Mouse (Mus musculus): ENCODE data around the gene Lrrc15.

Lrrc15 gene

DNA sequence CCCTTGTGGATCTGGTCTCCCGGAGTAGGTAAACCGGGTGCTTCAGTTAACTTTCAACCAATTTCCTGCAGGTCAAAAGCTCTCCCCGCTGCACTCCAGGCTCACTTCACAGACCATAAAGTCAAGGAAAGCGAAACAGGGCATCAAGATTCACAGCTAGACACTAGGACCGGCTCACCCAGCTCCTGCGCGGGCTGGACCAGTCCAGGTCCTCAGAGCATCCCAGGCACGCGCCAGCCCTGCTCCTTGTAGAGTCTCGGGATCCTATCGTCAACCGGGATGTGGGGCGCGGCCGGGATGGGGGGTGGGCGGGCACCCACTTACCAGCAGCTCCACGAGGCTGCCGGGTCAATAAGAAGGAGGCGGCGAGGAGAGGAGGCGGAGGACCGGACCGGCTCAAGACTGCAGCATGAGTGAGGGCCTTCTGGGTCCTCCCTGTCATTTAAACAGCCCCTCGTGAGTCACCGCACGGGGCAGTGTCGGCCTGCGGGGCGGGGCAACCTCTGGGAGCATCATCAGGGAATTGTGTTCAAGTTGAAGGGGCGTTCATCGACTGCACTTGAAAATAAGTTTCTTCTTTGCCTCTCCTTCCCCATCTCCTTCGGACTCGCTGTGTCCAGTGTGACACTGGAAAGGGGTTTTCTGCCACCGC, at the start of gene Lrrc15:
TSS of gene Lrrc15 (minus strand) at position 413 of the 652 bp plus-strand sequence.
- no peak for DNase-seq (ENCODE audit: extremely low read depth, insufficient read length, low spot score)

DNA sequence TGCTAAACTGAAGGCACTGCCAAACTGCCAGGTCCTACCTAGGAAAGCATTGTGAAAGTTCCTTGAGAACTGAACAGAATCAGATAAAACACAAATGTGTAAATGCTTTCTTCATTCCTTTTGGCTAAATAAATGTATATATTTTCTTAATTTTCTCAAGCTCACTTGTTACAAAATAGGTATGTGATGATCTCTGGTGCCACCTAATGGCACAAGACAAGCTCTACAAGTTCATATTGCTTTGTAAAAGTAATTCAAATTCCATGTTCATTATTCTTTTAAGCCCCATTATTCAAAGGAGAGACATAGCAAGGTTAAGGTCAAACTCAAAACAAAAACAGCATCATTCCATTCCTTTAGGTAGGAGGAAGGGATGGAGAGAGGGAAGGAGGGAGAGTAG, 31.2 kb upstream of the Lrrc15 start:
- no peak for DNase-seq (ENCODE audit: extremely low read depth, insufficient read length, low spot score)

DNA sequence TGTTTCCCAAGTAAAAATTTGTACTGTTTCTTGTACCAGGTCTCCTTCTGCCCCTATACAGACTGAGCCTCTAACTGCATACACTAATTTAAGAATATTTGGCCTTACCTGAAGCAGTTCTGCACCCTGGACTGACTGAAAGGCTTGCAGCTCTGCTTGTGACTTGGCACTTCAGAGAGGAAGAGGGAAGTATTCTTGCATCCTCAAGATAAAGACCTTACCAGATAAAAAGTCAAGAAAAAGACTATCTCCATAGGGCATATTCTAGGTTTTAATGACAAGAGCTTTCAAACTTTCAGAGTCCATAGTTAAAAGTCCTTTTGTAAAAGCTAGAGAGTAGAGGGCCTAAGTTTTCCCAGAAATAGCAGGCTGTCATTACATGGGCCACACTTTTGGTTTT, 27.6 kb upstream of the Lrrc15 start, which contains the start of gene Gp5:
TSS of gene Gp5 (minus strand) at position 133 of the 400 bp plus-strand sequence.
- no peak for DNase-seq (ENCODE audit: extremely low read depth, insufficient read length, low spot score)

DNA sequence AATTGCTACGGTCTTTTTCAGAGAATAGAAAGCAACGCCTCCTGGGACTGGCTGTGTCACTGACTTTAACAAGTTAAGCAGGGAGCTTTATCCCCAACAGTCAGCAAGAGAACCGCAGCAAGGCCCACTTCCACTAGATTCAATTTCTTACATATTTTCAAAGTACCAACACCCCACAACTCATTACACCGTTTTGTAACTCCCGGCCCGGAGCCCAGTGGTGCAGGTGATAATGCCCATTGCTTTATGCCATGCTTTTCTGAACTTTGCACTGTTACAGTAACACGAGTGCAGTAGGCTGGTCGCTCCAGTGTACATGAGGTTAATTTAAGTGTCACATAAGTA, 27.1 kb upstream of the Lrrc15 start:
- DNase-seq (ENCODE audit: extremely low read depth, insufficient read length, low spot score): no peak

DNA sequence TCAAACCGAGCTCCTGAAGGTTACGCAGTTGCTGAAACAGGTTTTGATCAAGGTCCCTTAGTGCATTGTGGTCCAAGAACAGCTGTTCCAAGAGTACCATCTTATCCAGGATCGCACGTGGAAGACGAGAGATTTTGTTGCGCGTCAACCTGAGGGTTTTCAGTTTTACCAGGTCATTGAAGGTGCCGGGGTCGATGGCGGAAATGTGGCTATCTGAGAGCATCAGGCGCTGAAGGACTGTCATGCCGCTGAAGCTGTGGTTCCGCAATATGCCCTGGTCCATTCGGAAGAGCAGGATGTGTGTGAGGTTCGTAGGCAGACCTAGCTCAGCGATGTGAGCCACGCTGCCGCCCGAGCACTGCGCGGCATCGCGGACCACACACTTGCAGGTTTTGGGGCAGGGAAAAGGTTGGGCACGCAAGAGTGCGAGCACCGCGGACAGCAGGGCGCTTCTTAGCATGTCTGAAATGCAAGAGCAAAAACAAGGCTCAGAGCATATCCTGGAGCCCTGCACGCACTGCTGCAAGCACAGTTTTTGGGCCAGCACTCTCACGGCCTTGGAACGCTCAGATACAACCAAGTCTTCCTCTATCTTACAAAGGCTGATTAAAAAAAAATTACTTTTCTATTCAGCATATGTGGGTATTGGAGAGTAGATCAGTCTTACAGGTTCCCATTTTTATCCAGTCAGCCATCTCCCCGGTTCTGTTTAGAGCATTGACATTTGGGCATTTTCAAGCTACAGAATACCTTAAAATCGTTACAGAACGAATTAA, 26.5 kb upstream of the Lrrc15 start:
- DNase-seq (ENCODE audit: extremely low read depth, insufficient read length, low spot score): peak; percentile 42

DNA sequence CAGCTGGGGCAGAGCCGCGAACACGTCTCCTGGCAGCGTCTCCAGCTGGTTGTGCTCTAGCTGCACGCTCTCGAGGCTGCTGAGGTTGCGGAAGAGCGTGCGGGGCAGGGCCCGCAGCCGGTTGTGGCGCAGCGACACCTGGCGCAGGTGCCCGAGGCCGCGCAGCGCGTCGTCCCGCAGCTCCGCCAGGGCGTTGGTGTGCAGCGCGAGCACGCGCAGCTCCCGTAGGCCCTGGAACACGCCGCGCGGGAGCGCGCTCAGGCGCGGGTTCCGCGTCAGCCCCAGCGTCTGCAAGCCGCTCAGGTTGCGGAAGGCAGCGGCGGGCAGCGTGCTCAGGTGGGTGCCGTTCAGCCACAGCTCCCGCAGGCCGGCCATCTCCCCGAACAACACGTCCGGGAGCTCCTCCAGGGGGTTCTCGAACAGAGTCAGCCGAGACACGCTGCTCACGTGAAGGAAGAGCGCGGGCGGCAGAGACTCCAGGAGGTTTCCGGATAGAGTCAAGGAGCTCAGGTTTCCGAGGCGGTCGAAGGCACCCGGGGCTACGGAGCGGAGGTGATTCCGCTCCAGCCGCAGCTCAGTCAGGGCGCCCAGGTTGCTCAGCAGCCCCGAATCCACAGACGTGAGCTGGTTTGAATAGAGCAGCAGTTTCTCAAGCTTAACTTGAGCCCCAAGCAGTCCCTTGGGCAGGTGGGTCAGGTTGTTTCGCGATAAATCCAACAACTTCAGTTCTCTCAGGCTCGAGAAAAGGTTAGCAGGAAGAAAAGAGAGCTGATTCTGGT, 25.7 kb upstream of the Lrrc15 start:
- peak; percentile 38 for DNase-seq (ENCODE audit: extremely low read depth, insufficient read length, low spot score)

DNA sequence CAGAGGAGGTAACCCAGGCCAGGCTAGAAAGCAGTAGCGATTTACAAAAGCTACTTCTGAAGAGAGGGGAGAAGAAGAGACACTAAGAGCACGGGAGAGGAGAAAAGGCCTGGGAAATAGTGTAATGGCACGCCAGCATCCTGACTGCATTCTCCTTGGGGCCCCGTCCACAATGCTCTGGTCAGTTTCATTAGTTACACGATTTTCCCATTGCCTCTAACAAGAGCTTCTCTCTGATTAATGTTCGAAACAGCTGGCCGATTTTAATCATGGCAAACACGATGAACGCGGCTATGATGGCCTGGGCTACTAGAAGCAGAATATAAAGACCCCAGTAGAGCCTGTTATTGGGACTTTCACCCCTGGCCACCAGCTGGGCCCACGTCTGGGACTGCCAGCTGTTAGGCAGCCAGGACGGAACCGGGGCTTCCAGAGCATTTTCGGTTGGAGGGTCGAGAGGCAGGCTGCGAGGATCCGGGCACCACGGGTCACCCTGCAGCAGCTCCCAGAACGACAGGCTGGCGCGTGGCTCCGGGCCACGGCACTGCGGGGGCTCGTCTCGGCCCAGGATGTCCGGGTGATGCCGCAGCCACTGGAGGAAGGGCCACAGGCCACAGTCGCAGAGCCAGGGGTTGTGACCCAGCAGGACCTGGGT, 25.0 kb upstream of the Lrrc15 start:
- no peak for DNase-seq (ENCODE audit: extremely low read depth, insufficient read length, low spot score)

DNA sequence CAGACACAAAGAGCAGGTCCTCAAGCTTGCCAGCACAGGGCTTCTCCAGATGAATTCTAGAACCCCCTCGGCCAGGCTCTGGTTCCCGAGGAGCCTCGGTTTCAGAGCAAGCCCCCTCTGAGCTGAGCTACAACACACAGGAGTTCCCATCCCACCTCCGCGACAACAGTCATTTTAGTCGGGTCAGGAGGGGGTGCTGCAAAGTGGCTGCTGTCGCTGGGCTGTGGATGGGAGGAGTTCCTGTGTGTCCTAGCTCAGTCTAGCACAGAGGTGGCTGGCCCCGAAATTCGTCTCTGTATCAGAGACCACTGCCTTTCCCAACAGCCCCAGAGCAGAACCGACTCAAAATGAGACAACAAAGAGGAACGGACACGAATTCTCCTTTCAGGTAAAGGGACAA, 24.2 kb upstream of the Lrrc15 start:
- DNase-seq (ENCODE audit: extremely low read depth, insufficient read length, low spot score): no peak

DNA sequence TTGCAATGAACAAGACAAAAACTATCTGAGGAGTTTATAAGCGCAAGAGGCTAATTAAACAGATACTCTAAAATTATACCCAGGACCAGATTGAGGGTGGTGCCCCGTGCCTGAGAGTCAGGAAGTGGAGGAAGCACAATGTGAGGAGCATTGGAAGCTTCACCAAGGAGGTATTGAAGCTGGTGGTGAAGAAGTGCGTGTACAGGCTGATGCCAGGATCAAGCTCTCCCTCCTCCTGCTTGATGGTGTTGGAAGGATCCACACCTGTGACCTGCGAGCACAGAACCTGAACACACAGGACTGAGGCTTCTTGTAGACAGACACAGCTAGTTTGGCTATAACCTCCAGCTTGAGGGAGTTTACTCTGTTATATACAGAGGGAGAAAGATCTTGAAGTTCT, 23.0 kb upstream of the Lrrc15 start:
- DNase-seq (ENCODE audit: extremely low read depth, insufficient read length, low spot score): no peak

DNA sequence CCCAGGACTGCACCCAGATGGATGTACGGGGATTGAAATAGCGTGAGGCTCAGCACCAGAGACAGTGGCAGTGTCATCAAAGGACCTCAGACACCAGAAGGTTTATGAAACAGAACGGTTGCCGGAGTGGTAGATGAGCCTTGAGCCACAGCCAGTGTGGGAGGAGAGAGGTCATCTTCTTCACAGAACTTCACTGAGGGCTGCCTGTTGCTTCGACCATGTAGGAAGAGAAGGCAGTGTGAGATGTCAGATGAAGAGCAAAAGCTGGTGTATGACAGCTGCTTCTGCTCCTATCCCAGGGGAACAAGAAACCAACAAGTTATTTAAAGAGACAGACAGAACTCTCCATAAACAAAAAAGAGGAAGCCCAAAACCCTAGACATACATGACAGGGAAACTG, 21.2 kb upstream of the Lrrc15 start:
- DNase-seq (ENCODE audit: extremely low read depth, insufficient read length, low spot score): no peak

DNA sequence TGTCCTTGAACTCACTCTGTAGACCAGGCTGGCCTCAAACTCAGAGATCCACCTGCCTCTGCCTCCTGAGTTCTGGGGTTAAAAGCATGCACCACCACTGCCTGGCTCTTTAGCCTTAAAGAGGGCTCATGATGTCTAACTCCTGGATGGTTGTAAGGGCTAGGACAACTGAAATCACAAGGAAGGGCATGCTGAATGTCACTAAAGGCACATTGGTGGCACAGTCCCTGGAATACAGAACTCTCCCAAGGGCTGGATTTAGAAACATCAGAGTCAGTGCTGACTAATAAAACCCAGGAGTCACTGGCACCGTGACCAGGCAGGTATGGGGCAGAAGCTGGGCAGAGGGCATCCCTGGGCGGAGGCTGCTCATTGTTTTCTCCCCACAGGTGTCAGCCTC, 20.4 kb upstream of the Lrrc15 start:
- DNase-seq (ENCODE audit: extremely low read depth, insufficient read length, low spot score): no peak

DNA sequence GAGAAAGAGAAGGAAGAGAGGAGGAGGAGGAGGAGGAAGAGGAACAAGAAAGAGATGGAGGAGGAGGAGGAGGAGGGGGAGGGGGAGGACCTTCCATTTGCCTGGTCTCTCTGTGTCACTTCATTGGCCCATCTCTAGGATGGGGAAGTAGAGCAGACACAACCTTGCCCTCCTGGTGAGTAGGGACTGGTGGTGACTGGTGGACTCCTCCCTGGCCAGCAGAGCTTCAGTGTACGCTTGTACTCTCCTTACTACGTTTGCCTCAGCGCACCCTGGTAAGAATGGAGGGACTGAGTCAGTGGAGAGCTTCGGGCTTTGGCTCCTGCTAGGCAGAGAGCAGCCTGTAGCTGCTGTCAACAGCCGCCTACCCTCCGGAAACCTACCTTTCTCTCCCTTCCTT, 19.6 kb upstream of the Lrrc15 start:
- no peak for DNase-seq (ENCODE audit: extremely low read depth, insufficient read length, low spot score)

DNA sequence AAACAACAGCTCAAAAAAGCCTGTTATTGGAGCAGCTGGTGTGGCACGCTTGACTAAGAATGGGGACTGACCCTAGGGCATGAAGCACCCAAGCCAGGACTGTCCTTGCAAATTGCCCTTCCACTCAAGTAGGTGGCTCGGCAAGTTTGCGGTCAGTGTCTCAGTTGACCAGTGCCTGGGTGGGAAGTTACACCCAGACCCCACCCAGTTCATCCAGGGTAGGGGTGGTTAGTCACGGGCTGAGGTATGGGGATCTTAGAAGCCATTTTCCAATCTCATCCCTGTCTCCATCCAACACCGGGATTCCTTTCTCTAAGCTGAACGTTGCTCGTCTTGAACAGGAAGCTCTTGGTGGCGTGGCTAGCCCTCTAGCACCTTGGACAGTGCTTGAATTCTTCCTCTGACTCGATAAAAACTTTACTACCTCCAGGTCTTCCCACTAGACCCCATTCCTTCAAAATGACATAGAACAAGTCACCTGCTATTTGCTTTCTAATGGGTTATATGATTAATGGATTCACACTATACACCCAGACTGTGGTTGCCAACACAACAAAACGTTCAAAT, 16.7 kb upstream of the Lrrc15 start:
- no peak for DNase-seq (ENCODE audit: extremely low read depth, insufficient read length, low spot score)

DNA sequence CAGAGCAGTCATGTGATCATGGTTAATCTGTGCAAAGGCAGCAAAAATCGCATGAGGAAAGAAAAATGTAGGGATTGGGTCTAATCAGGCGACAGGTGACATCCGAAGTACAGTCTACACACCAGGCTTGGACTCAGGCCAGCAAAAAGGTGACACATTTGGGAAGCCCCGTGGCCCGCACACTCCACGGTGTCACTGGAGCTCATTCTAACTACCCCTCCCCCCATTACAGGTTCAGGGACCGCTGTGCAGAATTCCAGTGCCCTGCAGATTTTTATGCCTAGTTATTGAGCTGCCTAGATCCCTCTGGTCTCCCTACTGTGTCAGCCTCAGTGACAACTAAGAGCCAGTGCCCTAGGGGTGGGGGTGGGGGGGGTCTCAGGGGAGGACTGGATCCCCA, 14.4 kb upstream of the Lrrc15 start:
- DNase-seq (ENCODE audit: extremely low read depth, insufficient read length, low spot score): no peak

DNA sequence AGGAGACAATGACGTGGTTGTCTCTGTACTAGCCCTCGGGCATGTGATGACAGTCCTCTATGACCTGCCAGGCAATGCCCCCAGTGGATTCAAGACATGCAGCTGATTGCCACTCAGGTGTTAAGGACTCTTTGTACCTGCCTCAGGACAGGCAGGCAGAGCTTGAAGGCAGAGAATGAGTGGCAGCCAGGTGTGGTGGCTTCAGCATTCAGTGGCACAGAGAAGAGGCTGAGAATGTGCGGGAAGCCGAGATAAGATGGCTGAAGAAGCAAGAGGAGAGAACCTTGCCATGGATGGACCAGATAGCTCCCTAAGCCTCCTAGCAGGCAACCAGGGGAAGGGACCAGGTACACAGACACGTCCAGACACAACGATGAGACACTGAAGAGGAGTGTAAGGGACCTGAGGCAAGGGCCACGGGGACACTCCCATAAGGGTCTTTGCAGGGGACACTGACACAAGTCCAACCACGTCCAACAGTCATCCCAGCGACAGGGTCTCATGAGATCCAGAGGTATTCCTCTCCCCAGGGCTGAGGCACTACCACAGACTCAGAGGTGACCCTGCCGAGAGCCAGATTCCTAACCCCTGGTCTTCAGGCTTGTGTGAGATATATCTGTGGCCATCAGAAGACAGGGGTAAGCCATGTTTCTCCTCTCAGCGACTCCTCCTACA, 13.7 kb upstream of the Lrrc15 start:
- DNase-seq (ENCODE audit: extremely low read depth, insufficient read length, low spot score): no peak

DNA sequence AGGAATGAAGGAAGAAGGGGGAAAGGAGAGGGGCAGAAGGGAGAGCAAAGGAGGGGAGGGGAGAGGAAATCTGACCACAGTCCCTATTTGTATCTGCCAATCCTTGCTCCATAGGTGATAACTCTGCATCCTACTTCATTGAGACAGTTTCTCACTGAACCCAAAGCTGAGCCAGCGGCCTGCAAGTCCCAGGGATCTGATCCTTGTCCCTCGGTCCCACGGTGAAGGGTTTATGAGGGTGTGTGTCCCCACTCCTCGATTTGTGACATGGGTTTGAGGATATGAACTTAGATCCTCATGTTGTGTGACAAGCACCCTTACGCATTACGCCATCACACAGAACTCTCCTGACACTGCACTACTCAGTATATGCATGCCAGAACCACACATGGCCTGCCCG, 12.1 kb upstream of the Lrrc15 start:
- no peak for DNase-seq (ENCODE audit: extremely low read depth, insufficient read length, low spot score)

DNA sequence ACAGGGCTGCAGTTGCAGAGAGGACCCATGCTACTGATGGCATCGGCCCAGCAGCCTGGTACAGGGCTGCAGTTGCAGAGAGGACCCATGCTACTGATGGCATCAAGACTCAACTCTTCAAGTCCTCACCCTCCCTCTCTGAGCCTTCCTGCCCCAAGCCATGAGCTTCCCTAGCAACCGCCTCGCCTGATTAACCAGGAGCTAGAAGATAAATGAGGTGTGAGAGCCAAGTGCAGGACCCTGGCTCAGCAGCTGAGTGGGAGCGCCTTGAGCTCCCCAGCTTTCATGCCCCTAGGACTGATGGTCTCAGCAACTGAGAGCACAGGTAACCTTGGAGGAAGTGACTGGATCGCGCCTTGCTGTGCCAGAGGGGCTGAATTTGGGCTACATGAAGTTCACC, 7.4 kb upstream of the Lrrc15 start:
- DNase-seq (ENCODE audit: extremely low read depth, insufficient read length, low spot score): no peak

DNA sequence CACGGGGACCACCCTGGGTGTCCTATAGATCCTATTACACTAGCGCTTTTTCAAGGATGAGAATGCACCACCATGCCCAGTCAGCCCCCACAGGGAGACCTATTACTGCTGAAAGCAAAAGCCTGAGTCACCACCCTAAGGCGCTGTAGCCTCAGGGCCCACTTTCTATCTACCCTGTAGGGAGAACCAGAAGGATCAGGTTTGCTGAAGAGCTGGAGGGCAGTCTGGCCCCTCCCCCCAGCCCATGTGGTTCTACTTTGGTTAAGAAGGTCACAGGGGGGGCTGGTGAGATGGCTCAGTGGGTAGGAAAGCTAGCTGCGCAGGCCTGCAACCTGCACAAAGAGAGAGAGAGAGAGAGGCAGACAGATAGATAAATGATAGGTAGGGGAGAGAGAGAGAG, 2.6 kb upstream of the Lrrc15 start:
- DNase-seq (ENCODE audit: extremely low read depth, insufficient read length, low spot score): no peak

DNA sequence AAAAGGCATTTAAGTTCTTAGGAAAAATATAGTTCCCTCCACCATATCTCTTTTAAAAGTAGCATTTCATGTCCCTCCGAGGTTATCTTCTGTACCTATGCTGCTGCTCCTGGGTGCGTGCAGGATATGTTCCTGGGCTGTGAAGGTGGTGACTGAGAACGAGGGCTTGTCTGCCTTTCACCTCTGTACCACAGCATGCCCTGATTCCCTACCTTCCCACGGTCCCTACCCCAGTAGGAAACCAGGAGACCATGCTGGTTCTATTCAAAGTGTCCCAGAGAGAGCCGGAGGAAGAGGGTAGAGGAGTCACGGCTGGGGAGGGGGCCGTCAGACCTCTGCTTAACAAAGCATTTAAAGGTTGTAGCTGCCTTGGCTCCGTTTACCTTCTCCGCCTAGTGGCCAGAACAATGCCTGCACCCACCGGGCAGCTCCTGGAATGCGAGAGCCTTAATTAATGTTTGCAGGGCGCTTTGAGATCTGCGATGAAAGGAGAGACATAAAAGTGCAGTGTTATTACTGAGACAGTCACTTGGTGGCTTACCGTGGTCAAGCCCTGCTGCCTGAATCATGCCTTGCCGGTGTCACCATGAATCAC, 784 bp upstream of the Lrrc15 start:
- no peak for DNase-seq (ENCODE audit: extremely low read depth, insufficient read length, low spot score)

DNA sequence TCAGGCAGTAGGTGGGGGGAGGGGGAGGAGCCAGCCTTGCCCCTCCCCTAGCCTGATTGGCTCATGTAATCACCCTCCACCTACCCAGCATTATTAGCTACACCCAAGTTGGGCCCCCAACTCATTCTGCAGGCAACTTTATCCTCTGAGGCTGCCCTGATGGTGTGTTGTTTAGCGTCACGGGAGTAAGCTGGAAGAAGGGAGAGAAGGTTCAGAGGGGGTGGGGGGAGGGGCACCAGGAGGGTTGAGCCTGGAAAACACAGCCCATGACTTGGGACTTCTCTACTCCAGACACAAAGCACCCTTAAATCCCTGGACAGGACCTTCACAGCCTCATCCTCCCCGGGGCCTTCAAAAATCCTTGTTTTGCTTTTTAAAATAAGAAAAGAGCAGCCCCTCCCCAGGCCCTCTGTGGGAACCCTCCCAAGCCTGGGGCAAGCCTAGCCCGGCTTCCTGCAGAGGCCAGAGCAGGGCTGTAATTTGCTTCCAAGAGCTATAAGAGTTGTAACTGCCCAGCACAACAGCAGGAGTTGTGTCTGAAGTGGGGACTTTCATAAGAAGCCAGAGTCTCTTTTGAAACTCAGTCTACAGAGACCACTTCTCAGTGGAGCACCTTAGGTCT, 2.3 kb downstream of the Lrrc15 start:
- DNase-seq (ENCODE audit: extremely low read depth, insufficient read length, low spot score): no peak

Measured in 3134 (cell line).